Mouse (Mus musculus) retina, adult 2 months (tissue): ENCODE measurements at regions not wholly inside any gene's neighbourhood (a gene's known extent, or its start where the extent isn't known, plus 50 kb on each side); places are given as distances from the start of the nearest gene placed in this dataset.

Source experiments
- DNase-seq: peaks from one replicate; pipeline ENCODE4 v3.0.0-alpha.2; 2012; ENCODE audit warnings: low read depth, low spot score

DNA sequence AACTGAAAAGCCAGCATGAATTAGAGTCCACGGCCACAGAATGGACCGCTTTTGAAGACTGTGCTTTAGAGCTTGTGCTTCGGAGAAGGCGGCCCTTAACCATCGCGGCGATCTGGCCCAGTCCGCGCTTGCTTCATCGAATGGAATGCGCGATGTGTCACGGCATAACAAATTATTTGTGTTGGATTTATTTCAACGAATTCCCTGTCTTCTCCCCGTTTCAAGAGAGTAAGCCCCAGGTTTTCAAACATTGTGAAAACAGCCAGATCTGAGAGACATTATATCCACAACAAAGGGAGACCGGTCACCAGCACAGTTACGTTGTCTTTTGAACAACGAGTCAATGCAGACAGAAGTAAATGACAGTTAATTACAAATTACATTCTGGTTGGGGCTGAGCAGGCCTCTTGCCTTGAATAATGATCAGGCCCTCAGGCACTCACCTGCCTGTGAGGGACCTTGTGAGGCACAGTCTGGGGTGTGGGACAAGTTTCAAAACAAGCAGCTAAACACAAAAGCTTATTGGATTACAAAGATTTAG lies 275.9 kb upstream of the Irx2 start:
- no peak for DNase-seq

DNA sequence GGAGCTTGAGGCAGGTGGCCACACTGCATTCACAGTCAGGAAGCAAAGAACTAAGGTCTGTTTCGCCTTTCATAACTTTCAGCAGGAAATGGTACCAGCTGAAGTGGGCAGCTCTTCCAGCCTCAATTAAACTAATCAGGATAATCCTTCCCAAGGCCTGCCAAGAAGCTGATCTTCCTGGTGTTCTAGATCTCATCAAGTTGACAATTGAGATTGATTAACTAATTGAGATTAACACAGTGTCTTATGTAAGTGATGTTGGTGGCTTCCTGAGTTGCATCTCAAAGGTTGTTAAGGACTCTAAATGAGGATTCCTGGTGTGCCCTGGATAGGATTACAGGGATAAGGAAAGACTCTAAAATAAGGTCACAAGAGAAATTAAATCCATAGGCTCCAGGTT lies 273.3 kb upstream of the Irx2 start:
- DNase-seq = no peak

DNA sequence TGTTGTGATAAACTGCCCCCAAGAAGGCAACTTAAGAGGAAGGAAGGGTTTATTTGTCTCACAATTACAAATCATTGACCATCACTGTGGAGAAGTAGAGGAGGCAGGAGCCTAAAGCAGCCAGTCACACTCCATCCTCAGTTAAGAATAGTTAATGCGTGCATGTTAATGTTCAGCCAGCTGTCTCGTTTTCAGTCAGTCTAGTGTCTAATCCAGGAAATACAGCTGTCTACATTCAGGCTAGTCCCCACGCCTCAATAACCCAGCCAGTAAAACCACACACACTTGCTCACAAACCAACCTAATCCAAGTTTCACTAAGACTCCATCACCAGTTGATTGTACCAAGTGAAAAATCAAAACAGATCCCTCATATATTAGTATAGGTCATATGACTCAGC lies 272.8 kb upstream of the Irx2 start:
- no peak for DNase-seq

- DNase-seq = no peak
Measured at GRCm38 (mm10) chr13:72358243-72358904, 270.2 kb upstream of the Irx2 start.

GRCm38 (mm10) chr13:72365534-72366271 lies 262.9 kb upstream of the Irx2 start:
- DNase-seq = no peak

DNA sequence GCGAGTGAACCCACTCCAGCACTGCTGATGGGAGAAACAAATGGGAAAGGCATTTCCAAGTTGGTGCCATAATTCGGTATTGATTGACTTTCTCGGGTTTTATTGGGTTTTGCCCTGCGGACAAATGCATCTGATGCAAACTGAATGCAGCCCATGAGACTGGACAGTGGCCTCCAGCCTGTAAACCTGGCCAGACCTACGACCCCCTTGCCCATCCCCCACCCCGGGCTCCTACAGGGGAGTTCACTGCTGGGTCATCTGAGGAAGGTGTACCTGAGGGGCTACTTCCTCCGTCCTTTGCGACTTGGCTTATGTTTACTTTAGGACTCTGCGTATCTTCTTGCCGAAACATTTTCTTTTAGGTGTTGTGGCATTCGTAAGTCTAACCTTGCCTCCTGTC lies 262.3 kb upstream of the Irx2 start:
- no peak for DNase-seq

GRCm38 (mm10) chr13:72370131-72370530 lies 258.5 kb upstream of the Irx2 start:
- DNase-seq = no peak

GRCm38 (mm10) chr13:72370997-72371396 lies 257.6 kb upstream of the Irx2 start:
- DNase-seq = no peak

DNA sequence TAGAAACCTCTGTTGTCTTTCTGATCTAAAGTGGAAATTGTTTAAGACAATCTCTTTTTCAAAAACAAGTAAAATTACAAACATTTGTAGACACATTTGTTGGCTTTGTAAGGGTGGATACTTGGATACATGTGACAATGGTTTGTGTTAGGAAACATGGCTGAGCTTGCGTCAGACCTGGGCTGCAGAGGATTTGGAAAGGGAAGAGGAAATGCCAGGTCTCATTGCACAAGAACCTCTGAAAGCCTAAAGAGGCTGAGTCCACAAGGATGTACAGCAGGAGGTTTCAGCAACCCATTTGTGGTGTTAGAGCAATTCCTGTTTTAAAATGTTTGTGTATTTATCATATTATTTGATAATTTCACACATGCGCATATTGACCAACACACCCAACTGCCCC lies 235.3 kb upstream of the Irx2 start:
- no peak for DNase-seq

DNA sequence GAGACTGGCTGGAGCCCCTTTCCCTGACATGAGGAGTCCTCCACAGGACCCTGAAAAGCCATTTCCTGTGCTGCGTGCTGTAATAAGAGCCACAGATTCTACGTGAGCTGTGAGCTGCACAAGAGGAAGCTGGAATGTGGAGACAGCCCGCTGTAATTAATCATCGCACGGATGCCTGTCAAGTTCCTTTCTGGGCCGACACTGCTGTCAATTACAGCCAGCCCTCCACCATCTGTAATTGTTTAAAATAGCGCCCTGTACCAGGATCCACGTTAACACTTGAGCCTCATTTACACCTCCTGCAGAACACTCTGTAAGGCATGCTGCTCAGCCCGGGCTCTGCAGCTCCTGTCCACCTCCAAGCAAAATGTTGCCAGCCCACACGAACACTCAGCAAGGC lies 227.9 kb upstream of the Irx2 start:
- DNase-seq = no peak

- no peak for DNase-seq
Measured at GRCm38 (mm10) chr13:72409238-72409965, 219.2 kb upstream of the Irx2 start.

DNA sequence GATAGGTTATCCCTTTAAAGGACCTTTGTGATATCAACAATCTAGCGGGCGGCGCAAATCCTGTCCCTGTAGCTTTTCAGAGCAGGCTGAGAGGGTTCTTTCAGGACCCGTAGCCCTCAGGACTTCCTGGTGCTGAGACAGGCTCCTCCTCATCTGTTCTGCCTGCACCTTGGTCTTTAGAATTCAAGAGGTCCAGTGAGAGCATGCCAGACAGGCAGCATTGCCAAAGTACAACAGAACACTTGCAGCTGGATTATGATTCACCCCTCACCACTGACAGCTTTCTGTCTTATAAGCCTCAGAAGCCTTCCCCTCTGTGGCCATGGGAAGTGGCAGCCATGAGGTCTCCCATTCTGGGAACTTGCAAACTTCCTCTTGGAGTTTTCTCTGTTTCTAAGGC lies 216.0 kb upstream of the Irx2 start:
- no peak for DNase-seq

DNA sequence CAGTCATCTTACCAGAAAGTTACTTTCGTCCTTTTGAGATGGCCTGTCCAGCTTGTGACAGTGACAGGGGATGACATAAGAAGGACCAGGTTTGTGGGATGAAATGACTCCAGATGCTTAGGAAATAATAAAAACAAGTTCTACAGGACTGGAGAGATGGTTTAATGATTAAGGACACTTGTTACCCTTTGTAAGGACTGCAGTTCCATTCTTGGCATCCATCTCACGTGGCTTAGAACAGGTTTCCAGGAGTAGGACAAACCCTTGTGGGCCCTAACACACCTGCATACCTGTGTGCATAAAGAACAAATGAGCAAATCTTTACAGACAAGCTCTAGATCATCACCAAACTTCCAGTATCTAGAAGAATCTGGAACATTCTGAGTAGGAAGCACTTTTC lies 211.6 kb upstream of the Irx2 start:
- no peak for DNase-seq

- DNase-seq = no peak
Measured at GRCm38 (mm10) chr13:72417816-72418215, 210.8 kb upstream of the Irx2 start.

DNA sequence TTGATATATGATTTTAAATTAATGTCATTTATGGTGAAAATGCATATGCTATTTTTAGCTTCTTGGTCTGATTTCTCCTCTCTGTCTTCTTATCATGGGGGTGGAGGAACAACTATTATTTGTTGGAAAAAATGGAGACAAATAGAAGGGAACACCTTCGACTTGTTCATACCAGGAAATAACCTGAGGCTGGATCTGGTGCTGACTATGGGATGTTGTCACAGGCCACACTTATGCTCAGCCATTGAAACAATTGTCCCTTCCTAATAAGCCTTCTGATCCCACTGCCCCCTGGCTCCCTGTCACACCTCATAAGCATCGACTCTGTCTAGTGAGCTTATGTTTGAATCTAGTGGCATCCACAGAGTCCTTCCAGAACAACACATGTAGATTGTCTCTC lies 210.3 kb upstream of the Irx2 start:
- no peak for DNase-seq

DNA sequence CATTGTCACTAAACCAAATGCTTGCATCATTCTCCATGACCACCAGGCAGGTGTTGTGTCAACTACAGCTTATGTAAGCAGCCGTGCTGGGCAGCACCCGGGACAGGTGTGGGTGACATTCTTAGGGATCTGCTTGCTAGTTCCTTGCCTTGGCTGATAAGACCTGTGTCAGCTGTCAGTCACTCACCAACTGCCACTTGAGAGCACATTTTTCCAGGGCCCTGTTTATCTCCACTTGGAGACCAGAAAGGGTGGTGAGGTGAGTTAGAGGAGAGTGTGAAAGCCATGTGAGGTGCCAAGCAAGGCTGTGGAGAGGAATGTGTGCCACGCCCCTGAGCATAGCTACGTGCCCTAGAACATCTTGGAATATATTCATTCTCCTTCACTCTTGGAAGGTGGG lies 209.1 kb upstream of the Irx2 start:
- no peak for DNase-seq

GRCm38 (mm10) chr13:72425917-72426316 lies 202.7 kb upstream of the Irx2 start:
- no peak for DNase-seq

DNA sequence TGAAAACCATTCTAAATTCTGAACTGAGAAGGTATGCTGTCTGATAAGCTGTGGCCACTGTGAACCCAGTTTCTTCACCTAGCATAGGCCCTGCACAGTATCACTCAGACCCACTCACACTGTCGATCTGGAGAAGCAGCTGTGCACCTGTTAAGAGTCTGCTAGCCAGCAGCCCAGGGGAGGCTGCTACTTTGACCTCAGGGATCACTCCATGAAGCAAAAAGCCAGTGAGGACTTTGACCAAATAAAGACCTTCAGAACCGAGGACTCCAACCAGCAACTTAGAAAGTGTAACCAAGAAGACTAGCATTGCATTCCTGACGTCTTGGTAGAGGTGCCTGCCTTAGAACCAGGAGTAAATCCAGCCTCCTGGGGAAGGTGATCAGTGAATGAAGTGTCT lies 183.3 kb upstream of the Irx2 start:
- no peak for DNase-seq

- DNase-seq = no peak
Measured at GRCm38 (mm10) chr13:72448458-72449058, 180.1 kb upstream of the Irx2 start.

DNA sequence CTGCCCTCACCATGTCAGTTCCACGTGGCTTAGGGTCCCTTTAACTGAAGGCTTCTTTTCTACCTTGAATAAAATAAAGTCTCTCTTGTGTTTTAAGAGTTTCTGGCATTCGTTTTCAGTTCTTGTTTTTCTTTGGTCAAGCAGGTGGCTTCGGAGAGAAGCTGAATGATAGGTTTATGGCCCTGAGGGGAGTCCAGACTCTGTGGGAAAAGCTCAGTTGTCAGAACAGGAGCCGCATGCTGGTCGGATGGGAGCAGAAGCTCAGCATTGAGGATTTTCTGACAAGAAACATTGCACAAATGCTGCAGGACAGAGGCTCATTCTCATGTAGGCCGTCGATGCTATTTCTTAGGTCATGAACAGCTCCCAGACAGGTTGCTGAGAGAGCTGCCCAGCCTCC lies 133.3 kb upstream of the Irx2 start:
- DNase-seq = no peak

DNA sequence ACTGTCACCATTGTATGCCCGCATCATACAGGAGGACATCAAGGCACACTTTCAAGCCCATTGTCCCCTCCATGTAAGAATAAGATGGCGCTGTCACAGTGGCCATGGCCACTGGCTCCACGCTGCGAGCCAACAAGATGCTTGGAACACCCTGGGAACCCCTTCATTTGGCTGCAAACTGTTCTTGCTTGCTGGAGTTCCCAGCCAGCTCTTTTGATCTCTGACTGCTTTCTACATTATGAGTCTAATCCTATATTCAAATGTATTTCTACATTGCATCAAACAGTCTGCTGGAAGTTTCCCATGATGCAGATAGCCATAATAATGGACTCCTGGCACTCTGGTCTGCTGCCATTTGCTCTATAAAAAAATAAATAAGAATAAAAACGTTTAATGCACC lies 131.6 kb upstream of the Irx2 start:
- DNase-seq = no peak

GRCm38 (mm10) chr13:72497521-72497920 lies 131.1 kb upstream of the Irx2 start:
- DNase-seq = no peak
